Mouse (Mus musculus) cerebellum, adult 9-10 months (tissue): ENCODE data around the gene Defa17.
"Not testable (repeated sequence)": the region's sequence is repeated elsewhere in the genome, so short reads cannot be mapped to it uniquely, and the experiment has no call there.

Experiments
- DNase-seq: peaks from one replicate; pipeline ENCODE4 v3.0.0; 2022

The Defa17 gene

GRCm38 (mm10) chr8:21655480-21655879, at the start of gene Defa17:
Gene Defa17 (plus strand): TSS chr8:21655780.
- not testable (repeated sequence) for DNase-seq

- not testable (repeated sequence) for DNase-seq
Measured at GRCm38 (mm10) chr8:21617883-21618282, 37.7 kb upstream of the Defa17 start, which contains the start of gene Defa26. Gene Defa26 (plus strand): TSS chr8:21618183.

- DNase-seq, result not testable (repeated sequence)
Measured at GRCm38 (mm10) chr8:21665497-21665896, 9.9 kb downstream of the Defa17 start, which contains the start of gene Defa34. Gene Defa34 (plus strand): TSS chr8:21665797.

- not testable (repeated sequence) for DNase-seq
Measured at GRCm38 (mm10) chr8:21703545-21703944, 48.0 kb downstream of the Defa17 start, which contains the start of gene AY761184. Gene AY761184 (minus strand): TSS chr8:21703645.
